Mouse (Mus musculus): ENCODE measurements around the gene Gm11487. TPM values are rescaled to one million over a fixed set of nuclear protein-coding genes. Genes with fewer than 3 reads are reported as not detected.
"Not testable (repeated sequence)": the region's sequence is repeated elsewhere in the genome, so short reads cannot be mapped to it uniquely, and the experiment has no call there.

The Gm11487 gene
- total RNA-seq (2021) (not detected), polyA plus RNA-seq (2012; rRNA removed) (not detected in 2 replicates)
- long read RNA-seq: 0 reads

- DNase-seq: not testable (repeated sequence)
Measured at GRCm38 (mm10) chr4:73404972-73405371, at the start of gene Gm11487. Gm11487 (minus strand) TSS chr4:73405072.

GRCm38 (mm10) chr4:73444715-73445114, 39.8 kb upstream of the Gm11487 start:
- peak; percentile 17 for DNase-seq

- DNase-seq: no peak
Measured at GRCm38 (mm10) chr4:73442568-73442967, 37.7 kb upstream of the Gm11487 start.

GRCm38 (mm10) chr4:73425903-73426302, 21.0 kb upstream of the Gm11487 start:
- no peak for DNase-seq

GRCm38 (mm10) chr4:73423049-73423448, 18.2 kb upstream of the Gm11487 start:
- no peak for DNase-seq

- no peak for DNase-seq
Measured at GRCm38 (mm10) chr4:73366534-73366933, 38.3 kb downstream of the Gm11487 start.

Other genes with a start within 250 kb of the Gm11487 start
- gene Gm11238, start 202.8 kb upstream of the Gm11487 start, total RNA-seq (2021): not detected
- gene Gm11238, start 202.8 kb upstream of the Gm11487 start, polyA plus RNA-seq (2012; rRNA removed): not detected in 2 replicates
- gene Gm11237, start 217.9 kb upstream of the Gm11487 start, total RNA-seq (2021): not detected
- not detected in 2 replicates for gene Gm11237, start 217.9 kb upstream of the Gm11487 start, polyA plus RNA-seq (2012; rRNA removed)
- gene Gm11236, start 233.0 kb upstream of the Gm11487 start, total RNA-seq (2021): not detected
- not detected in 2 replicates for gene Gm11236, start 233.0 kb upstream of the Gm11487 start, polyA plus RNA-seq (2012; rRNA removed)

Data from adrenal gland, adult 2 months (tissue).